Mouse (Mus musculus) cerebellum, adult (tissue): ENCODE measurements around the gene Cald1.

Experiments
- ATAC-seq: cut with Nextera tagmentation; 2 replicates; pipeline ENCODE4 v1.9.2; 2017; ENCODE audit warnings: mild to moderate bottlenecking, moderate library complexity, mixed read lengths; ENCODE audit not compliant: insufficient number of reproducible peaks, low FRiP score, low TSS enrichment

Gene Cald1

DNA sequence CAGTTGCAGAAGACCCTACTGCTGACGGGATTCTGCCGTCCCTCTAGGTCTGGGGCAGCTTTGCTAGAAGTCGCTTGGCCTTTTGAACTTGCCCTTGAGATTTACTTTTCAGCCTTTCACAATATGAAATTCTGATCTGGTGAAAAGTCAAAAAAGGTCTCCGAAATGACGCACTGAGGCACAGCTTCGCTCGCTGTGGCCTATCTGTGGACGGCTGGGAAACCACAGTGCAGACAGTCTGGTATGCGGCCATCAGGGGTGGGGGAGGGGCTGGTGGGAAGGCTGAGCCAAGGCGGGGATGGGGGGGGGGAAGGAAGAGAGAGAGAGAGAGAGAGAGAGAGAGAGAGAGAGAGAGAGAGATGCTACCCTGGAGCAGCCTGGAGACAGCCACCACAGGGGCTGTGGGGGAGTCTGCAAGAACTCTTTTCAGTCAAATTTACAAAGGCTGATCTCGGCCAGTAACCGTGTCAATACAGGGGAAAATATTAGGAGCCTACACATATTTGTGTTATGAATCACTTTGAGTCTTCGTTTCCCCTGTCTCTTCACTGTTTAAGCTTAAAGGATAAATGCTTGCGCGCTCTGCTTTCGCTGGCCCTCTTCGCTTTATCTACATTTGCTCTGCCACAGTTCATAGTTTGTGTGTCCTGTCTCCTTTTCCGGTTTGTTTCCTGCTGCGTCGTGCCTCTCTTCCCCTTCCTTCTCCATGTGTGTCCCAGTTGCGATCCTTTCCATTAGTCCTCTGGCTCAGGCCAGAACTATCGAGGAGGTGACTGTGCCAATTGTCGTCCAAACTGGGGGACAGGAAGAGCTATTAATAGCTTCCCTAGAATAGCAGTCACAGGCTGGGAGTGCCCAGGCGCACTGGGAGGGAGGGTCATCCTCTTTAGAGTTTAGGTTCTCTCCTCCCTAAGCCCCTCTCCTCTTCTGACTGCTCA lies 11.9 kb downstream of the Cald1 start:
- ATAC-seq, result peak; percentile 47; the same call in 1 of the 2 replicates

DNA sequence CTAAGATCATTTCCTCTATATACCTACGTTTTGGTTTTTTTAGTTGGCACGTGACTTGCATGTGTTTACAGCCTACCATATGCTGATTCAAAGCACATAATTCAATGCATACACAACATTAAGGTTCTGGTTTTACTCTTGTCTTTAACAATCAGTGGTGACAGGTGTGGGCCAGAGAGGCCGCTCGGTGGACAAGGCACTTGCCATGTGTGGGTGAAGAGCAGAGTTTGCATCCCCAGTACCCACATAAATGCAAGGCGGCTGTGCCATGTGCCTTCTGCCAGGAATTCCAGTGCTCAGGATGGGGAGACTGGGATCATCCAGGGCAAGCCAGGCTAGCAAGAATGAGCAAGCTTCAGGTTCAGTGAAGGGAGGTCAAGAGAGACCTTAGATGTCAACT lies 14.8 kb downstream of the Cald1 start:
- no peak for ATAC-seq

DNA sequence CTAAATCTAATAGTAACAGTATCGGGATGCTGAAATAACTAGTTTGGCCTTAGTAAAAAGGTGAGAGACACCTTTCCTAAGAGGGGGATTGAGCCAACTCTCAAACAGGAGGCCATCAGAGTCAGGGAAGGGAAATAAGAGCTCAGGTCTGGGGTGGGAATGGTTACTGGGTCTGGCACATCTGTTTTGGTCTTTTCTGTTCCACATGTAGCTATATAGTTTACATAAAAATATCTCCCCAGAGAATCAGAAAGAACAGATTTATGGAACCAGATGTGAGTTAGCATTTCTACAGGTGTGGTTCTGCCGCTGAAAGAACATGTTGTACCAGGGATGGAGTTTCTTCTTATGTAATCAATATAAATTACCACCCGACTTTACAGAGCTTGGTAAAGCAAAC lies 17.1 kb downstream of the Cald1 start:
- ATAC-seq, result no peak

DNA sequence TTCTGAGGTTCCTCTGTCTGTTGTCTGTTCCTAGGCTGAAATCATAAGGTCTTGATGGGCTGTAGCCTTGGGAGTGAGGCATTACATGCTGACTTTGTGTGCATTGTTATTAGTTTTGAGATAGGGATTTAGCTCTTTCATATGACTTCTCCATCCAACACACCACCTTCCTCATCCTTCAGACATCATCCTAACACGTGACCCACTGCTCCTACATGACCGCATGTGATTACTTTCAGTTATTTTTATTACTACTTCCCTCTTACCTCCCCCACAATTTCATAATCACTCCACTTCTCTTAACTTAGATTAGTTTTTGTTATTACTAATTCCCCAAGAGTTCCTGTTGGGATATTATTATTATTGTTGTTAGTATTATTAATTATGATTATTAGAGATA lies 21.2 kb downstream of the Cald1 start:
- no peak for ATAC-seq

DNA sequence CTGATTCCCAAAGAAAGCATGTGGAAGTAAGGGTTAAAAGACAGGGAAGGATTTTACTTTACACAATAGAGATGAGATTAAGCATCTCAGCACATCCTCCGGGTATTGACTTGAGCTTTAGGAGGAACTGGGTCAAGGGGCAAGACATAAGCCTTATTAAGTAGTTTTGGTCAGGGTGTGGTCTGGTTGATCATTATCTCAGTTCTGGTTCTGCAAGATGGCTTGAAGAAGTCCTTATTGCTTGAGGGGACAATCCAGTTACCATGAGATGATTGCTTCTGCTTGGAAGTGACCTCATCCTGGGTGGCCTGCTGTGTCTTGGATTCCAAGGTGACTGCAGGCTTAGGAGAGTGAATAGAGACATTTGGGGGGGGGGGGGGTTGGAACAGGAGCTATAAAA lies 21.9 kb downstream of the Cald1 start:
- no peak for ATAC-seq

DNA sequence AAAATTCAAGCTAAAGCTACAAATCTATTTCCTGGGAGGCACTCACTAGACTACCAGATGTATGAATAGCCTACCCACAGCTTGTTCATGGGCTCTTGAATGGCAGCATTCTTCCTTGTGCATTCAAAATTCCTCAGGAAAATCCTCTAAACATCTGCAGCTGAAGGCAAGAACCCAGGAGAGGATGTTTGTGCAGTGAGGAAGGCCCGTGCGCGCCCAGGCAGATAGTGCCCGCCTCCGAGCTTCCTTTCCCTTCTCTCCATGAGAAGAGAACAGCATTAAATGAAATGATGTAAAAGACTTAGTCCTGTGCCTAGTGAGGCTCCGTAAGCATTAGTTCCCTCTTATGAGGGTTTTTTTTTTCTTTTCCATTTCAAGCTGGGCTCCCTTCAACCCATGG lies 24.6 kb downstream of the Cald1 start:
- no peak for ATAC-seq

DNA sequence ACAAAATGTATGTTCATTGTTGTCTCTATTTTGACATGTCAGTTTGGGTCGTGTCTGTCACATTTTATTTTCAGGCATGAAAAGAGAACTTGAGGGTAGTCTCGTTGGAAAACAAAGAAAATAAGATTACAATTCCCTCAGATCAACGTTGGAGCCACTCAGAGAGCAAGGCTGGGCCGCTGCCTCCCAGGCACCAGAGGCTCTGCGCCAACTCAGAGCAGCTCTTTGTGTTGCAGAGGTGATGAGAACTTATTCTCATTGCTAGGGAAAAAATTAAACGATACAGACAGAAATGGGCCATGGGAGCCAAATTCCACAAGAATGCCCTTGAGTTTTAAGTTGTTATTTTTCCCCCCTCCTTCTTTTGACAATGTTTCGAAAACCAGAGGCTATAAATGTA lies 25.0 kb downstream of the Cald1 start:
- ATAC-seq, result no peak

DNA sequence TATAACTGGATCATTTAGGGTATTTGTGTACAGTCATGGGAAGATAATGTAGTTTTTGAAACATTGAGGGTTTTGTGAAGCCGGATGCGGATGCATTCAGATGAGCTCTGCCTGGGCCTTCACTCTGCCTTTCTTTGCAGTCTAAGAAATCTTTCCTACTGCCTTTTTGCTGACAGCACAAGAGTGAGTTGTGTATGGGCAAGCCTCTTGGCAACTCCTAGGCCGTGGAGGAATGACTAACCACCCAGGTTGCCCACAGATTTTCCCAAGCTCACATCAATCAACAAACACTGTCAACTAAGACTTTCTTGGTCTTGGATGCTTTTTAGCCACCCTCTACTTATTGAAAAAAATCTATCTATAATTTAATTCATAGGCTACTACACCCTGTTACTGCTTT lies 26.2 kb downstream of the Cald1 start:
- ATAC-seq, result no peak

DNA sequence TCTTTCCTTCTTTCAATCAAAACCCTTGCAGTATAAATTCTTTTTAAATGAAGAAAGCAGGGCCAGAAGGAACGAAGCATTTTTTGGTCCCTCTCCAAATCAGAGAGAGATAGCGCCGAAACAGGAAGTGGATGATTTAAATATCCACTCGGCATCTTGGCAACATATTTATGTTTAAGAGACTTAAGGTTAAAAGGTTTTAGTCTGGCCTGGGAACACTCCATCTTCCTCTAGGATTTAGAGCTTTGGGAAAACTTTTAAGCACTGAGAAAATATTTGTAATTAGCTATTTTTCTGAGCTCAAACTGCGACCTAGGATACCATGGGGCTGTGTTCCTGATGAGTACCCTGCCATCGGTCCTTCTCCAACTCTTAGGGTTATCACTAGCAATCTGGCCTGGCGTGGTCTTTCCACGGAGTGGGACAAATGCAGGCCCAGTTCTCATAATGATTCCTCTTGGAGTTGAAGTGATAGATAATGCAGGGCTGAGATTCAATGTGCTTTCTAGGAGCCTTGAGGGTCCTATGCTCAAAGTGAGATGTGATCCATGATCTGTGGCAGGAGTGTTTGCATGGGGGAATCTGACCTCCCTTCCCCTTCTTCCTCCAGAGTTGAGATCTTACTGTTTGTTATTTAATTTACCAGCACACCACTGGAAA lies 28.4 kb downstream of the Cald1 start:
- ATAC-seq, result no peak

DNA sequence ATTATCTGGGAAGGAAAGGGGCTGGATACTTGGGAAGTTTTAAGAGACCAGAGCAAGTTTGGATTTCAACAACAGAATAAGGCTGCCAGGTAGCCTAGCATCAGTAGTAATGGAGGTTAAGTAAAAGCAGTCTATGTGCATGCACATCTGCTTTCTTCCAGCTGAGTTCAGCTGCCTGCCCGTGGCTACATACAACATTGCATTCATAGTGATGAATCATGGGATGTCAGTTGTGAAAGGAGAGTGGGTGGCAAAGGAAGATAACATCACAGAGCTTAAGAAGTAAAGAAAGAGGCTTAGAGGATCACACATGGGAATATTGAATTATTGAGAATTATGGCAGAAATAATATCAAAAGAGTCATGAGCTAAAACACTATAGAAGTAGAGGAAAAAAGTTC lies 29.8 kb downstream of the Cald1 start:
- no peak for ATAC-seq

DNA sequence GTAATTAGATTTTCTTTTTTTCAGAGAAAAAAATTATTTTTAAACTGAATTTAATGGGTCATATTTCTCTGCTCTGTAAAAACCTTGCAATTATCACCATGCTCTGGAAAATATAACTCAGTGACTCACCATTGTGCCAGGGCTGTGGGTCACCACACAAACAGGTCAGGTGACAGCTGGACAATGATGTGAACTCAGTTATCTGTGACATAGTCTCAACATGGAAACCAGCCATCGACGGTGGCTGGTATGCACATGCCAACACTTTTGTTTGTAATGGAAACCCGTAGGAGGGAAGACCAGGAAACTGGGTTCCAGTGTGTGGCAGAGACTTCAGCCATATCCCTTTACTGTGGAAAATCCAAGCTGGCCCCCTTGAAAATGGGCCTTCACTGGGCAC lies 35.5 kb downstream of the Cald1 start:
- no peak for ATAC-seq

DNA sequence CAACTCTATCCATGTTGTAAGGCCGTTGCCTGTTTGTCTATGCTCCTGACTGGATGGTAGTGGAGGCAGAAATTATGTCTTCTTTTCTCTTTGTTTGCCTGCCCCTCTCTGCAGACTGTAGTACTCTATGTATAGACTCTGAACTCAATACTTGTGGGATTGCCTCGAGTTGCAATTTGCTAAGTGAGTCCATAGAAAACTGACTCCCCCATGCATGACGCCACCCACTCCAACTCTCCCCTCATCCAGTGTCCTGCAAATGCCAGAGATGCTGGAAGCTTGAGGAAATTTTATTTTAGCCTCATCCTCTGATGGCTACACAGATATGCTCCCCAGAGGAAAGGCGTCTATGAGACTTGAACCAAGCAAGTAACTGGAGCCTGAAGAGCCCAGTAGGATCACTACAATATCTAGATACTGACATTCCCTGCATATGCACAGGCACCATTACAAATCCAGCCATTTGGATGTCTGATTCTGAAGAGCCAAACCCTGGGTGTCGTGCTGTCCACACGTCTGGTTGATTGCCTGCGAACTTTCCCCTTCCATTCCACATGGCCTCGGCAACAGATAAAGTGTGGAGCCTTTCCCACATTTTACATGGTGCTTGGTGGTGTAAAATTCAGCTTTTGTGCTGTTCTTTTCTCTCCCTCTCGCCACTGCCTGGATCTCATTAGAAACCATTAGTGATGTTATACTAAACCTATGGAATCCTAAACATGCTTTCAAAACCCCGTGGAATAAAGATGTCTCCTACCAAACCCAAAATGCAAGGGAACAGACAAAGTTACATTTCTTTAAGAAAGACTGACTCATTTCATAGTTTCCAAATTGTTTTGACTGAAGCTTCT lies 39.5 kb downstream of the Cald1 start:
- ATAC-seq, result no peak

DNA sequence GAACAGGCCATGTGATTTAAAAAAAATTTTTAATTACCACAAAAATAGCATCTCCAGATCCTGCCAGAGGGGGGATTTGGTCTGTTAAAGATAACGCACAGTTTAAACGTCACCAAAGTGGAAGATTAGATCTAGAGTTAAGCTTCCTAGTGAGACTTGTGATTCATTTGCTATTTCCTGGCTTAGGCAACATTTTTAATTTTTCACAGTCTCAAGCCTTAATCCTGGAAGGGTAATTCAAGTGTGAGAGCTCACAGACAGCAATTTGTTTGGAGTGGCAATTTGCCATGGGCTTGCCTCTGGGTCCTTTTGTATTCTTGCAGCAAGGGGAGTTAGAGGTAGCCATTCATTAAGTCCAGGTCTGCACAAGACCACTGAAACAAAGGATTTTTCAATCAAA lies 40.4 kb downstream of the Cald1 start:
- ATAC-seq, result no peak

DNA sequence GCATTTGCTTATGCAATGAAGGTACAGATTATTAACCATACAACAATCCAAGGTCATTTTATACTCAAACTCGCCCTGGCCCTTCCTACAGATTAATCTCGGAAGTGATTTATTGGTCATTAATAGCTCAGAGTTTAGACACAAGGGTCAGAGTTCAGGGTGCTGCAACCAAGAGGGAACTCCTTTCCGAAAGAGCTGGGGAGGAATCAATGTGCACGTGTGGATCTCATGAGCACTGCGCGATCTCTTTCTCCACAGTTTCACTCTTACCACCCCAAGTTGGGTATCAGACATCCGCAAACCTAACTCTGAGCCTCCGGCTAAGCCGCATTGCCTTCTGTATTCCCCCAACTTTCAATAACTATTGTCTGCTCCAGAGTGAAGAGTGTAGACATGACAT lies 41.9 kb downstream of the Cald1 start:
- no peak for ATAC-seq

DNA sequence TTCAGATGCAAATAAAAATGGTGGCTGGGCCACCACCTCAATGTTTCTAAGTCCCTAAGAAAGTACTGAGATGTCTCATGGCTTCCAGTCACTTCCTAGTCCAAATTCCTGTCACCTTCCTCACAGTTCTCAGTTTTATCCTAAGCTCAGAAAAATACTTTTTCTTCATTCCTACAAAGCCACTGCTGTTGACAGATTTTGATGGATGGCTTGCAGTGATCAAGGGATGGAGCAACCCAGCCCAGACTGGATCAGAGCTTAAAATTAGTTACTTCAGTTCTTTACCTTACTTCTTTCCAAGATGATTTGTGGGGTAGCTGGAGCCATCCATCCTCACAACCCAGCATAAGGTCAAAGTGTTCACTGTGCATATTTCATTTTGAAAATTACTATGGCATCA lies 42.8 kb downstream of the Cald1 start:
- no peak for ATAC-seq

DNA sequence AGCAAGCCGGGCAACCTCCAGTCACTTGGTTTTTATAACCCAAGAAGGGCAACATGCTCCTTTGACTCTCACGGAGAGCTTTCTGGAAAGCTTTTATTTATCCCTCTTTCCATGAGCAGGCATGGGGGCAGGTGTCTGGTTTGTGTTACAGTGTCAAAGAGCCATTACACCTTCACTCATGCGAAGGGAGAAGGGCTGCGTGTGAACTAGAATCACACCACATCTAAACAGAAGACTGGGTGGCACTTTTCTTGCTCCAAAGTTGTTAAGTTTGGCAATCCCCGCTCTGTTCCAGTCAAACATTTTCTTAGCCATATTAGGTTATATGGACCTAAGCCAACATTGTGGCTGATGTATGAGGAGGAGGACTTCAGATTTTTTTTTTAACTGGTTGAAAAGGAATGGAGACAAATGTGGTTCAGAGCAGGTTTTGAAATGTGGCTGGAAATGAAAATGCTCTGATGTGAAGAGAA lies 43.8 kb downstream of the Cald1 start:
- ATAC-seq, result no peak

DNA sequence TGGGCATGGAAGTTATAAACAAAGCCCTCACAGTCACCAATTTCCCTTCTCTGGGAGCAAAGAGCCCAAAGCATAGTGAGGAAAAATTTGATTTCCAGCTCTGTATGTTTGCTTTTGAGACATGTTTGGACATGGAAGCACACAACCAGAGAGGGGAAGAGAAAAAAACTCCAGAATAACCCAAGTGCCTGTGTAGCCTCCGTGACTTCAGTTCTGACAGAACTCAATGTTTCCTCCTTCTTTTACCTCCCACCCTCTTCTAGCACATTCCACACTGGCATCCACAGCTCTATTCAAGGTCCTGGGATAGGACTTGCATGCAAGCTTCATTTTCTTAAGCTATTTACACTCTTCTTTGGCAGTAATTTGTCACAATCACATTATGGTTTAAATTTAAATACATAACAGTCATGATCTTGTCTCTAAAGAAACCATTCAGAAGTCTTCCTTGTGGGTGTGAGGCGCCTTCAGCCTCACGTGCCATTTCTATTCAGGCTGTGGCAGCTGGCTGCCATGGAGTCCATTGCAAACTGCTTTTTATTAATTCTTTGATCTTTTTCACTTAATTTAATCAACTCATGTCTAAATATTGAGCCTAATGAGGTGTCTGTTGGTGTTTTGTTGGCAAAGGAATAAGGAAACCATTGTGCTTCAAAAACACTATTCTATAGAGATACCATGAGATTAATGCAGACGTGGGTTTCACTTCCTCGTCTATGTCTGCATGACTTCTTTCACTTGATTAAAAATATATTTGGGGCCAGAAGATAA lies 49.9 kb downstream of the Cald1 start:
- no peak for ATAC-seq

DNA sequence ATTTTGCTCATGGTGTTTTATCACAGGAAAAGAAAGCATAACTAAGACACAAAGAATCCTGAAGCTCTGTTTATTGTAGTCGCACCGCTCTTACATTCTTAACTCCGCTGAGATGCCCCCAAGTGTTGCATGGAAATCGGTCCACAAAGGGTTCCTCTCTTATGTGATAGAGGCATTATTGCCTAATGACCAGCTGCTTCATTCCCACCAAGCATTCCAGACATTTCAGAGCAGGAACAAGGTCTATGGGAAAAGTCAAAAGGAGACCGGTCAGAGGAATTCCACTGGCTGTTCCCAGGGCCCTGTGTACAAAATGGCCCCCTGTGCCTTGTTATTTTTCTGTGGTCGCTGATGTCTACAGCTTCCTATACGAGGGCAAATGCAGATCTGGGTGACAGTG lies 53.0 kb downstream of the Cald1 start:
- no peak for ATAC-seq

DNA sequence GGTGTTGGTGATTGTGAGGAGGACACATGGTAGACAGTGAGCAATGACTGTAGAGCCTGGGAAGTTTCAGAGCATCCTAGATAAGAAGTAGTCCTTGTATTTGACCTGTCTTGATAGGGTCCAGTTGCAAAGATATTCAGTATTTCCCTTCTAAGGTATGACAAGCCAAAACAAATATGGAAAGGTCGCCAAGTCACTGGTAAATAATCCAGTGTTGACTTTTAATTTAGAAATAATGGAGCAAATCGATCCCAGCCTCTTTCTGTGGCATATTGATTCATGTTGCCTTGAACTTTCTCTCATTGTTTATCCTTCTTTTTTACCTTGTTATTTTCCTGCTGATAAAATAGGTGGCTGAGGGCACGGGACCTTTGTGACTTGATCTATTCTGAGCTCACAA lies 57.4 kb downstream of the Cald1 start:
- ATAC-seq, result no peak

DNA sequence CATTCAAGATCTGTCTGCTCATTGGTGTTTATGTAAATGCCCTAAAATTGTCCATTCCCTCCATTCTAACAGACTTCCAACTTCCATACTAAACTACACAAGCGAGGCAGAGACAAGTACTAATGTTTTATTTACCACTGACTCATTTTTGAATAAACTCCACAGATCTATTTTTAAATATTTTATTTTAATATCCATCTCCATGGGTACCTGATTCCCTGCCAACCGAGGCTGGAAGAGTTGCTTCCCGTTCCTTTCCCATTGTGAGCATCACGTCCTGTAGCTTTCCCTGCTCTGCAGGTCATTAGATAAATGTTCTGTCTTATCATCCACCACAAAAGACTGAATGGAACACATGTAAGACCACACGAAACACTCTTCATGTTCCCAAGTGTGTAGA lies 60.5 kb downstream of the Cald1 start:
- ATAC-seq, result no peak
